Mouse (Mus musculus) CH12.LX (cell line): ENCODE measurements at regions not wholly inside any gene's neighbourhood (a gene's known extent, or its start where the extent isn't known, plus 50 kb on each side); places are given as distances from the start of the nearest gene placed in this dataset.

Experiments
- DNase-seq: peaks from one replicate; pipeline ENCODE4 v3.0.0-alpha.2; 2013; ENCODE audit errors: extremely low read depth
- H3K27ac ChIP-seq: 2 replicates; pipeline ENCODE4 v1.5.1; 2012; ENCODE audit warnings: low read depth, mild to moderate bottlenecking, control low read depth, moderate library complexity; ENCODE audit not compliant: insufficient read depth
- H3K27me3 ChIP-seq: replicated peaks from 2 replicates; pipeline ENCODE3; 2012; ENCODE audit warnings: inconsistent platforms
- H3K36me3 ChIP-seq, 2 experiments: replicated peaks in 1 of 2; 2 replicates each; pipeline versions ENCODE3 to v1.6.1; 2012; ENCODE audit warnings: inconsistent platforms in 1 of 2, low read length in 1 of 2, mild to moderate bottlenecking in 1 of 2, mixed read lengths in 1 of 2, moderate library complexity in 1 of 2; ENCODE audit not compliant: control insufficient read depth in 1 of 2, insufficient read depth in 1 of 2
- H3K4me1 ChIP-seq, 2 experiments: 2 replicates each; pipeline ENCODE4 v1.6.1; 2012; ENCODE audit warnings: inconsistent platforms in 1 of 2, moderate library complexity in 1 of 2; ENCODE audit not compliant: insufficient read depth in 2 of 2, control insufficient read depth in 1 of 2
- H3K4me2 ChIP-seq: 2 replicates; pipeline ENCODE4 v1.6.1; 2012; ENCODE audit warnings: low read depth, mild to moderate bottlenecking, control low read depth; ENCODE audit not compliant: poor library complexity, insufficient read depth, severe bottlenecking
- H3K4me3 ChIP-seq, 3 experiments: fragments of 150-350 bp in 1 of 3; sonication (generic) in 1 of 3; replicated peaks in 1 of 3; 2 replicates each; pipeline versions ENCODE3 to v1.5.1; 2011 to 2012; ENCODE audit warnings: low read depth in 2 of 3, low read length in 2 of 3, mild to moderate bottlenecking in 2 of 3, moderate library complexity in 2 of 3, control low read depth in 1 of 3, improper control_type of control experiment in 1 of 3, inconsistent platforms in 1 of 3, mixed read lengths in 1 of 3; ENCODE audit not compliant: poor library complexity in 1 of 3
- H3K79me2 ChIP-seq: replicated peaks from 2 replicates; pipeline ENCODE4 v1.6.1; 2012; ENCODE audit warnings: mild to moderate bottlenecking, moderate library complexity; ENCODE audit not compliant: control insufficient read depth, poor library complexity, insufficient read depth, severe bottlenecking; ENCODE audit errors: extremely low read depth
- H3K9ac ChIP-seq: 2 replicates; pipeline ENCODE4 v1.6.1; 2012; ENCODE audit warnings: low read depth, mild to moderate bottlenecking, control low read depth, moderate library complexity; ENCODE audit not compliant: insufficient read depth
- H3K9me3 ChIP-seq: replicated peaks from 2 replicates; pipeline ENCODE3; 2012; ENCODE audit warnings: low read length, inconsistent platforms, mixed read lengths
- BHLHE40 ChIP-seq: IDR thresholded peaks from 2 replicates; pipeline ENCODE4 v1.6.1; 2011; ENCODE audit warnings: mild to moderate bottlenecking, low read depth, low read length, improper control_type of control experiment
- CHD1 ChIP-seq: IDR thresholded peaks from 2 replicates; pipeline ENCODE4 v1.6.1; 2012; ENCODE audit warnings: low read depth, low read length, improper control_type of control experiment, inconsistent platforms
- CHD2 ChIP-seq: IDR thresholded peaks from 2 replicates; pipeline ENCODE4 v1.6.1; 2011; ENCODE audit warnings: low read length, improper control_type of control experiment
- CTCF ChIP-seq, 2 experiments: IDR thresholded peaks in 1 of 2; conservative IDR thresholded peaks in 1 of 2; 2 replicates each; pipeline ENCODE4 v1.5.1; 2011 to 2012; ENCODE audit warnings: low read depth in 2 of 2, low read length in 2 of 2, improper control_type of control experiment in 1 of 2, inconsistent platforms in 1 of 2, mild to moderate bottlenecking in 1 of 2, moderate library complexity in 1 of 2
- ELF1 ChIP-seq: IDR thresholded peaks from 2 replicates; pipeline ENCODE4 v1.6.1; 2014; ENCODE audit warnings: low read depth, mild to moderate bottlenecking, inconsistent platforms, low read length, improper control_type of control experiment
- GABPA ChIP-seq: IDR thresholded peaks from 2 replicates; pipeline ENCODE4 v1.6.1; 2012; ENCODE audit warnings: low read depth, low read length, improper control_type of control experiment, inconsistent platforms; ENCODE audit not compliant: insufficient replicate concordance
- IRF4 ChIP-seq: IDR thresholded peaks from 2 replicates; pipeline ENCODE4 v1.6.1; 2014; ENCODE audit warnings: low read depth, mild to moderate bottlenecking, inconsistent platforms, low read length, improper control_type of control experiment
- JUN ChIP-seq: IDR thresholded peaks from 2 replicates; pipeline ENCODE4 v1.6.1; 2011; ENCODE audit warnings: low read depth, mild to moderate bottlenecking, low read length, improper control_type of control experiment, moderate library complexity; ENCODE audit not compliant: insufficient read depth
- JUND ChIP-seq: conservative IDR thresholded peaks from 2 replicates; pipeline ENCODE4 v1.6.1; 2011; ENCODE audit warnings: low read depth, low read length, improper control_type of control experiment
- MAZ ChIP-seq: IDR thresholded peaks from 2 replicates; pipeline ENCODE4 v1.6.1; 2012; ENCODE audit warnings: low read depth, mild to moderate bottlenecking, inconsistent platforms, low read length, improper control_type of control experiment, moderate library complexity
- MXI1 ChIP-seq: IDR thresholded peaks from 2 replicates; pipeline ENCODE4 v1.6.1; 2011; ENCODE audit warnings: mild to moderate bottlenecking, low read depth, low read length, improper control_type of control experiment
- MYC ChIP-seq: IDR thresholded peaks from 2 replicates; pipeline ENCODE4 v1.6.1; 2011; ENCODE audit warnings: low read depth, mild to moderate bottlenecking, improper control_type of control experiment, low read length
- NRF1 ChIP-seq: IDR thresholded peaks from 2 replicates; pipeline ENCODE4 v1.6.1; 2014; ENCODE audit warnings: low read depth, mild to moderate bottlenecking, inconsistent platforms, low read length, improper control_type of control experiment, moderate library complexity
- POLR2A ChIP-seq: IDR thresholded peaks from 2 replicates; pipeline ENCODE4 v1.6.1; 2011; ENCODE audit warnings: low read depth, mild to moderate bottlenecking, improper control_type of control experiment, low read length
- RAD21 ChIP-seq: IDR thresholded peaks from 2 replicates; pipeline ENCODE4 v1.6.1; 2011; ENCODE audit warnings: low read depth, mild to moderate bottlenecking, low read length, improper control_type of control experiment, moderate library complexity
- SIN3A ChIP-seq: IDR thresholded peaks from 2 replicates; pipeline ENCODE4 v1.6.1; 2012; ENCODE audit warnings: low read length, improper control_type of control experiment, inconsistent platforms
- UBTF ChIP-seq: IDR thresholded peaks from 2 replicates; pipeline ENCODE4 v1.6.1; 2012; ENCODE audit warnings: low read depth, mild to moderate bottlenecking, inconsistent platforms, low read length, improper control_type of control experiment, moderate library complexity
- USF1 ChIP-seq: IDR thresholded peaks from 2 replicates; pipeline ENCODE4 v1.6.1; 2014; ENCODE audit warnings: low read depth, mild to moderate bottlenecking, inconsistent platforms, low read length, improper control_type of control experiment
- ZMIZ1 ChIP-seq: IDR thresholded peaks from 2 replicates; pipeline ENCODE4 v1.6.1; 2012; ENCODE audit warnings: low read depth, mild to moderate bottlenecking, inconsistent platforms, low read length, improper control_type of control experiment
- ZNF384 ChIP-seq: IDR thresholded peaks from 2 replicates; pipeline ENCODE4 v1.6.1; 2012; ENCODE audit warnings: low read depth, low read length, improper control_type of control experiment, inconsistent platforms
- dilution Hi-C: fragments of 300-500 bp; cut with MboI; formaldehyde crosslinking; loops from 2 replicates; pipeline ENCODE4 v1.14.3; 2020; ENCODE audit warnings: low sequenced_read_pairs; ENCODE audit not compliant: extremely low pct_unique_long_range_greater_than_20kb, extremely low pct_ligation_motif_present
- in situ Hi-C: fragments of 300-500 bp; cut with MboI; formaldehyde crosslinking; loops from 3 replicates; pipeline ENCODE4 v1.14.3; 2019; ENCODE audit warnings: low sequenced_read_pairs, low pct_ligation_motif_present, low pct_unique_long_range_greater_than_20kb, mixed read lengths

DNA sequence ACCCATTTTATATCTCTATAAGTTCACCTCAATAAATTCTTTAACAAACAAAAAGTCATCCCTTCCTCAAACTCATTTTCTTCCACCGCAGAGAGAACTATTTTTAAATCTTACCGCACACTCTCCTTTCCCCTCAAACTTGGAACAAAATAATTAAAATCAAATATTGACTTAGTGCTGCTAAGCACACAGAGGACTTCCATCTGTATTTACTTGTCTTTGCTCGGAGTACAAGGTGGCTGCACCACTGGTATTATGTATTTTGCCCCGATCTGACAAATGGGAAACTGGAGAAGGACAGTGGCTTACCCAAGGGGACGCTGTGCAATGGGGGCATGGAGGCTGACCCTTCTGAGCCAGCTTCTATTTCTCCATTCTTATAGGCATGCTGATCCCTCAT, 72.9 kb upstream of the Mgat5 start:
- no peaks in the 10 kb centered on the region for H3K4me1 ChIP-seq
- no peaks in the 10 kb centered on the region for H3K36me3 ChIP-seq
- no peak overlapping the region for H3K4me2 ChIP-seq
- TF ChIP-seq USF1 (no peak), ZMIZ1 (no peak), CHD1 (no peak), JUND (no peak), SIN3A (no peak), MAZ (no peak), NRF1 (no peak)
- H3K4me3 ChIP-seq: no peak overlapping the region
- H3K27ac ChIP-seq: no peak overlapping the region
- dilution Hi-C loops (no loop called here), in situ Hi-C loops (no loop called here)
- no peak overlapping the region for H3K9ac ChIP-seq
- no peaks in the 10 kb centered on the region for H3K79me2 ChIP-seq
- no peak for DNase-seq
- peaks cover 15% of the 10 kb centered on the region for H3K9me3 ChIP-seq
- no peaks in the 10 kb centered on the region for H3K27me3 ChIP-seq

DNA sequence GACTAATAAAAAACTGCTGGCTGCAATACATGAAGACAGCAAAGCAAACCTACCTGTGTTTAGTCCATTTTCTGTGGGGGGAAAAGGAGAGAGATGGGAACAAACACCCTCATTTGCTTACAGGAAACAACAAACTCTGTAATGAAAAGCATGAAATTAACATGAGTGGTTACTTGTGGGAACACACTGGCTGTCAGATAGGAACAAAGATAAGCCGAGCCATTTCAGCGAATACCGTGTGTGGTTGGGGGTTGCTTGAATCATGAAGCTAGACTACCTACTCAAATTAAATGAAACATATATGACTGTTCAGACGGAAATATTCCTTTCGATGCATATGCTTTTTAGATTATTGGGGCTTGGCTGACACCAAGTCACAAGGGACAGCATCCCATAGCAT, 80.0 kb upstream of the Mgat5 start:
- Histone ChIP-seq H3K79me2 (no peaks in the 10 kb centered on the region), H3K4me2 (no peak overlapping the region), H3K27ac (no peak overlapping the region), H3K9ac (no peak overlapping the region), H3K27me3 (peaks cover 5% of the 10 kb centered on the region), H3K9me3 (peaks cover 6% of the 10 kb centered on the region), H3K36me3 (no peaks in the 10 kb centered on the region), H3K4me1 (no peaks in the 10 kb centered on the region), H3K4me3 (no peak overlapping the region)
- DNase-seq: no peak
- TF ChIP-seq CTCF (conservative IDR thresholded peaks at IDR 0.05 in 1 of 2, IDR thresholded peaks at IDR 0.05 in 1 of 2; ENCODE audit: low read depth in 2 of 2, low read length in 2 of 2): no peak
- TF ChIP-seq USF1: no peak
- TF ChIP-seq RAD21: no peak
- TF ChIP-seq ZMIZ1: no peak
- no peak for TF ChIP-seq ZNF384
- TF ChIP-seq BHLHE40: no peak
- no peak for TF ChIP-seq SIN3A
- no peak for TF ChIP-seq MYC
- TF ChIP-seq POLR2A: no peak
- in situ Hi-C loops (no loop called here), dilution Hi-C loops (no loop called here)

DNA sequence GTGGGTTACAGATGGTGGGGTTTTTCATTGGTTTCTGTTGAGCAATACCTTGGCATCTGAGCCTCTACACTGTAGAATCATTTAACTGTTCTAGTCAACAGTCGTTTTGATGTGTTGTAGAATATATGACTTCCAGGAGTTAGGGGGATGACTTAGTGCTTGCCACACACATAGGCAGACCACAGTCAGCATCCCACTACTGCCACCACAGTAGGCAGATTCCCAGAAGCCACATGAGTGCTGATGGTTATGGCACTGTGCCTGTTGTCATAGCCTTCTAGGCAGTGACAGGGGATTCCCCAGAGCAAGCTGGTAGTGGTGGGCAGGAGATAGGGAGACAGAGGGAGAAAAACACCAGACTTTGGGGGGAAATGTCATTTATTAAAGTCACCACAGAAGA, 86.8 kb upstream of the Mgat5 start:
- H3K36me3 ChIP-seq: no peaks in the 10 kb centered on the region
- in situ Hi-C loops (no loop called here), dilution Hi-C loops (no loop called here)
- H3K4me1 ChIP-seq: no peaks in the 10 kb centered on the region; a peak in 1 of 4 replicates
- DNase-seq: no peak
- no peaks in the 10 kb centered on the region for H3K27me3 ChIP-seq
- no peak overlapping the region for H3K27ac ChIP-seq
- H3K9me3 ChIP-seq: peaks cover 6% of the 10 kb centered on the region
- no peak overlapping the region for H3K4me2 ChIP-seq
- H3K4me3 ChIP-seq: no peak overlapping the region
- no peaks in the 10 kb centered on the region for H3K79me2 ChIP-seq
- no peak overlapping the region for H3K9ac ChIP-seq
- no peak for TF ChIP-seq JUN
- no peak for TF ChIP-seq JUND
- TF ChIP-seq IRF4: no peak
- TF ChIP-seq GABPA: no peak
- no peak for TF ChIP-seq UBTF
- TF ChIP-seq CHD2: no peak
- TF ChIP-seq ELF1: no peak
- TF ChIP-seq NRF1: no peak
- TF ChIP-seq USF1: no peak
- no peak for TF ChIP-seq MXI1
- TF ChIP-seq BHLHE40: no peak
- no peak for TF ChIP-seq POLR2A
